In the genomic region with DNA sequence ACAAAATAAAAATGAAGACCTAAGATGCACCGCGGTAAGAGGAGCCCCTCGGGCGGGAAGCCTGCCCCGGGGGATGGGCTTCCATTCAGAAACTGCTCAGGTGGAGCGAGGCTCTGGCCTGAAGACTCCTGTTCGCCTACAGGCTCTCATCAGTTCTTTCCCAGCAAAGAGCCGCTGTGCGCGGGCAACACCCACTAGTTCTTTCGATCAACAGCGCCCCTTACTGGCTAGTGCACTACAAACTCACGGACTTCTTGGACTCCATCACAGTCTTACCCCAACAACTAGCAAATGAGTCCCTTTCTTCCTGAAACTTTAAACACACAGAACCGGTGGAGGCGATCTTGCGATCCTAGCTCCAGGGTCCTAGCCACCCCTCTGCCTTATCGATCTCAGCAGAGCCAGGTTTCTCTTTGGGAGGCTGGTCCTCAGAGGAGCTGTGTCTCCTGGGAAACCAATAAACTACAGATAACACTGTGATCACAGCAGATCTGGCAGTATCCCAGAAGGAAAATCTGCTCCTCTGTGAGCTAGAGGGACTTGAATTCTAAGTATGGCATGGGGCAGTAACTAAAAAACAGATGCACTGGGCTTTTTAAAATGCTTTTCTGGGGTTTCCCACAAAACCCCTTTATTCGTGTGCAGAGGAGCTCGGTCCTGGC, we compare ENCODE assay signal across 8 mouse cellular contexts. TPM values are rescaled to one million over a fixed set of nuclear protein-coding genes. Genes with fewer than 3 reads are reported as not detected.
DNase-seq lines count a peak whose midpoint lies in the region; ATAC-seq and TF ChIP-seq lines count a peak whose summit lies in the region.

No protein-coding gene starts in this region.

- WGBS in embryonic facial prominence, embryonic 13.5 days, result 7% methylated on average over 19 of the region's 19 CpGs
- 7% methylated on average over 19 of the region's 19 CpGs for WGBS in heart, adult 2 months
- 7% methylated on average over 19 of the region's 19 CpGs for WGBS in kidney, embryonic 14.5 days
- WGBS in limb, embryonic 13.5 days, result 7% methylated on average over 19 of the region's 19 CpGs
- 6% methylated on average over 19 of the region's 19 CpGs for WGBS in midbrain, postnatal 0 days

- no peak for TF ChIP-seq POLR2A in heart, adult 2 months (IDR thresholded peaks at IDR 0.05; ENCODE audit: insufficient read depth, low read depth, low read length)

- intact Hi-C loops in heart, adult 2 months (cut with DNase I), result loop anchor here (1.0 kb wide), 2 partner anchors 154 to 233 kb away; no protein-coding TSS in a partner anchor

- H3K4me1 ChIP-seq in embryonic facial prominence, embryonic 13.5 days, result no peaks in the 10 kb centered on the region; the same call in 1 of the 2 replicates
- no peaks in the 10 kb centered on the region for H3K4me1 ChIP-seq in heart, adult 2 months (ENCODE audit: control insufficient read depth, insufficient read depth, low read length)
- H3K4me1 ChIP-seq in kidney, embryonic 14.5 days (ENCODE audit: control insufficient read depth, insufficient read depth, low read length), result no peaks in the 10 kb centered on the region
- peaks cover 6% of the 10 kb centered on the region for H3K4me1 ChIP-seq in limb, embryonic 13.5 days
- no peaks in the 10 kb centered on the region for H3K4me1 ChIP-seq in midbrain, postnatal 0 days (ENCODE audit: insufficient read depth, low read length)

- peak; percentile 76 for TF ChIP-seq CTCF in heart, adult 2 months (IDR thresholded peaks at IDR 0.05)
- TF ChIP-seq CTCF in midbrain, postnatal 0 days (IDR thresholded peaks at IDR 0.05), result peak; percentile 71

- H3K27me3 ChIP-seq in embryonic facial prominence, embryonic 13.5 days, result peaks cover 60% of the 10 kb centered on the region
- H3K27me3 ChIP-seq in heart, adult 2 months (ENCODE audit: control insufficient read depth, insufficient read depth, low read length), result no peaks in the 10 kb centered on the region
- H3K27me3 ChIP-seq in kidney, embryonic 14.5 days (ENCODE audit: control insufficient read depth, insufficient read depth, low read length), result peaks cover 48% of the 10 kb centered on the region
- H3K27me3 ChIP-seq in limb, embryonic 13.5 days, result peaks cover 67% of the 10 kb centered on the region
- H3K27me3 ChIP-seq in midbrain, postnatal 0 days (ENCODE audit: insufficient read depth, low read length), result peaks cover 13% of the 10 kb centered on the region

- no peaks in the 10 kb centered on the region for H3K36me3 ChIP-seq in embryonic facial prominence, embryonic 13.5 days
- H3K36me3 ChIP-seq in heart, adult 2 months (ENCODE audit: control insufficient read depth, insufficient read depth, low read length), result no peaks in the 10 kb centered on the region
- no peaks in the 10 kb centered on the region for H3K36me3 ChIP-seq in kidney, embryonic 14.5 days (ENCODE audit: control insufficient read depth, insufficient read depth, low read length)
- H3K36me3 ChIP-seq in limb, embryonic 13.5 days, result no peaks in the 10 kb centered on the region
- H3K36me3 ChIP-seq in midbrain, postnatal 0 days (ENCODE audit: insufficient read depth, low read length), result no peaks in the 10 kb centered on the region

- no peak for ATAC-seq in embryonic facial prominence, embryonic 13.5 days (ENCODE audit: insufficient number of reproducible peaks, insufficient read depth, low FRiP score, low TSS enrichment, low read depth)
- peak; percentile 72 for ATAC-seq in kidney, embryonic 14.5 days (ENCODE audit: low FRiP score, low TSS enrichment)
- no peak for ATAC-seq in limb, embryonic 13.5 days (ENCODE audit: low FRiP score, low read depth)
- 0 out of 2 replicates have a peak, but pooled peaks have one; percentile 49 for ATAC-seq in midbrain, postnatal 0 days (ENCODE audit: low FRiP score)

- peak; percentile 25 for DNase-seq in 3134 (ENCODE audit: extremely low read depth, insufficient read length, low spot score)
- DNase-seq in adrenal gland, postnatal 36 days, result peak; percentile 80 to 85
- DNase-seq in heart, adult 2 months, result peak; percentile 61 to 62
- DNase-seq in midbrain, postnatal 0 days (ENCODE audit: low spot score), result peak; percentile 89
- DNase-seq in spleen, postnatal 4 days (ENCODE audit: low spot score in 2 of 2), result peak; percentile 50 to 76

- H3K9ac ChIP-seq in embryonic facial prominence, embryonic 13.5 days, result no peak overlapping the region
- no peak overlapping the region for H3K9ac ChIP-seq in heart, adult 2 months (ENCODE audit: low read depth, low read length)
- no peak overlapping the region for H3K9ac ChIP-seq in kidney, embryonic 14.5 days (ENCODE audit: low read depth, low read length)
- no peak overlapping the region for H3K9ac ChIP-seq in limb, embryonic 13.5 days
- no peak overlapping the region for H3K9ac ChIP-seq in midbrain, postnatal 0 days (replicated peaks; ENCODE audit: low read length, poor library complexity, severe bottlenecking)

- no peak overlapping the region for H3K27ac ChIP-seq in embryonic facial prominence, embryonic 13.5 days
- no peak overlapping the region for H3K27ac ChIP-seq in heart, adult 2 months
- H3K27ac ChIP-seq in kidney, embryonic 14.5 days (ENCODE audit: low read depth, low read length), result no peak overlapping the region
- H3K27ac ChIP-seq in limb, embryonic 13.5 days, result no peak overlapping the region
- no peak overlapping the region for H3K27ac ChIP-seq in midbrain, postnatal 0 days (ENCODE audit: low read depth, low read length)

- no peaks in the 10 kb centered on the region for H3K9me3 ChIP-seq in embryonic facial prominence, embryonic 13.5 days
- no peaks in the 10 kb centered on the region for H3K9me3 ChIP-seq in kidney, embryonic 14.5 days (ENCODE audit: control insufficient read depth, low read length)
- H3K9me3 ChIP-seq in limb, embryonic 13.5 days, result no peaks in the 10 kb centered on the region
- H3K9me3 ChIP-seq in midbrain, postnatal 0 days (ENCODE audit: low read length), result no peaks in the 10 kb centered on the region

- H3K79me2 ChIP-seq in heart, adult 2 months (replicated peaks; ENCODE audit: control insufficient read depth, insufficient read depth, low read length), result no peaks in the 10 kb centered on the region

- H3K4me3 ChIP-seq in embryonic facial prominence, embryonic 13.5 days, result 0 out of 2 replicates have a peak overlapping the region, but pooled peaks have one; percentile 0
- no peak overlapping the region for H3K4me3 ChIP-seq in heart, adult 2 months
- no peak overlapping the region for H3K4me3 ChIP-seq in kidney, embryonic 14.5 days (ENCODE audit: low read length)
- H3K4me3 ChIP-seq in limb, embryonic 13.5 days, result no peak overlapping the region
- no peak overlapping the region for H3K4me3 ChIP-seq in midbrain, postnatal 0 days (ENCODE audit: low read depth, low read length)

- TF ChIP-seq EP300 in heart, adult 2 months (IDR thresholded peaks at IDR 0.05; ENCODE audit: insufficient read depth, low read depth, low read length), result no peak

- H3K4me2 ChIP-seq in embryonic facial prominence, embryonic 13.5 days, result peak overlapping the region; percentile 39
- no peak overlapping the region for H3K4me2 ChIP-seq in kidney, embryonic 14.5 days (replicated peaks; ENCODE audit: low read depth, low read length)
- peak overlapping the region; percentile 41 for H3K4me2 ChIP-seq in limb, embryonic 13.5 days (replicated peaks)
- peak overlapping the region; percentile 7; the same call in 1 of the 2 replicates for H3K4me2 ChIP-seq in midbrain, postnatal 0 days (ENCODE audit: low read depth, low read length, poor library complexity, severe bottlenecking)

RNA-seq across cellular contexts. Expression of a gene that starts 44.7 kb away (rescaled TPM):
- under 1 TPM; 0.36 to 0.50 TPM for total RNA-seq in adrenal gland, postnatal 36 days (2021)
- polyA plus RNA-seq in embryonic facial prominence, embryonic 13.5 days (2015; fragmentation: Nextera tagmentation; extraction: Ambion mirVana), result 1.4 and 3.4 TPM in 2 replicates
- not detected for total RNA-seq in heart, adult 2 months (2021)
- 0.12 and 0.25 TPM in 2 replicates for polyA plus RNA-seq in heart, adult 2 months (2012; rRNA removed)
- polyA plus RNA-seq in kidney, embryonic 14.5 days (2014; fragmentation: Nextera tagmentation; extraction: Ambion mirVana), result not detected in 2 replicates
- 0.09 and 0.22 TPM in 2 replicates for polyA plus RNA-seq in limb, embryonic 13.5 days (2015; fragmentation: Nextera tagmentation; extraction: Ambion mirVana)
- total RNA-seq in midbrain, postnatal 0 days (2014; rRNA removed), result 153 and 196 TPM in 2 replicates
- polyA plus RNA-seq in midbrain, postnatal 0 days (2015; fragmentation: Nextera tagmentation; extraction: Ambion mirVana), result 167 and 180 TPM in 2 replicates

RNA-seq across cellular contexts. Expression of a gene that starts 58.3 kb away (rescaled TPM):
- 100 to 1,000 TPM; 101 to 120 TPM for total RNA-seq in adrenal gland, postnatal 36 days (2021)
- 55.6 and 65.0 TPM in 2 replicates for polyA plus RNA-seq in embryonic facial prominence, embryonic 13.5 days (2015; fragmentation: Nextera tagmentation; extraction: Ambion mirVana)
- total RNA-seq in heart, adult 2 months (2021), result 10 to 100 TPM; 31.2 to 36.0 TPM
- 39.9 and 51.6 TPM in 2 replicates for polyA plus RNA-seq in heart, adult 2 months (2012; rRNA removed)
- 43.7 and 47.2 TPM in 2 replicates for polyA plus RNA-seq in kidney, embryonic 14.5 days (2014; fragmentation: Nextera tagmentation; extraction: Ambion mirVana)
- 54.6 and 58.1 TPM in 2 replicates for polyA plus RNA-seq in limb, embryonic 13.5 days (2015; fragmentation: Nextera tagmentation; extraction: Ambion mirVana)
- 32.2 and 33.5 TPM in 2 replicates for total RNA-seq in midbrain, postnatal 0 days (2014; rRNA removed)
- 40.1 and 47.5 TPM in 2 replicates for polyA plus RNA-seq in midbrain, postnatal 0 days (2015; fragmentation: Nextera tagmentation; extraction: Ambion mirVana)

Comparison
In these comparisons a context has a peak if more than half of its experiments do, and no peak if none do; other contexts are left out.
1. DNase-seq: peak in every context shown above with its lines; median percentile 89 in midbrain, postnatal 0 days; 82 in adrenal gland, postnatal 36 days; 63 in spleen, postnatal 4 days; 62 in heart, adult 2 months; 25 in 3134.
2. ATAC-seq: peak in kidney, embryonic 14.5 days (single experiment) and midbrain, postnatal 0 days (single experiment); none in embryonic facial prominence, embryonic 13.5 days (single experiment) and limb, embryonic 13.5 days (single experiment).
3. RNA of a gene that starts 44.7 kb away (polyA plus RNA-seq): 167 to 180 TPM in midbrain, postnatal 0 days; 1.4 to 3.4 TPM in embryonic facial prominence, embryonic 13.5 days, 0.12 to 0.25 TPM in heart, adult 2 months, 0.09 to 0.22 TPM in limb, embryonic 13.5 days and not detected in kidney, embryonic 14.5 days; every median in the first group is over 10 times any median in the second.